Mouse (Mus musculus): Measurements from ENCODE around the gene Secisbp2. TPM values are rescaled to one million over a fixed set of nuclear protein-coding genes. Genes with fewer than 3 reads are reported as not detected.
"Not testable (repeated sequence)": the region's sequence is repeated elsewhere in the genome, so short reads cannot be mapped to it uniquely, and the experiment has no call there.

The Secisbp2 gene
- total RNA-seq, 4 experiments from 2014 or later, result 16.8 to 18.7 (median 17.9) TPM

- no peak for DNase-seq (ENCODE audit: low spot score in 2 of 2)
Measured at GRCm38 (mm10) chr13:51643924-51644828, 7.3 kb upstream of the Secisbp2 start.

GRCm38 (mm10) chr13:51644829-51645789 lies 6.4 kb upstream of the Secisbp2 start, which contains the start of gene Cks2:
Gene Cks2, plus strand, starts transcription at chr13:51645232.
- peak; percentile 86 to 98 for DNase-seq (ENCODE audit: low spot score in 2 of 2)

- no peak for DNase-seq (ENCODE audit: low spot score in 2 of 2)
Measured at GRCm38 (mm10) chr13:51645872-51646271, 5.6 kb upstream of the Secisbp2 start.

GRCm38 (mm10) chr13:51646362-51647027 lies 5.0 kb upstream of the Secisbp2 start:
- DNase-seq (ENCODE audit: low spot score in 2 of 2), result no peak

- no peak for DNase-seq (ENCODE audit: low spot score in 2 of 2)
Measured at GRCm38 (mm10) chr13:51647770-51648169, 3.7 kb upstream of the Secisbp2 start.

- DNase-seq (ENCODE audit: low spot score in 2 of 2), result no peak
Measured at GRCm38 (mm10) chr13:51648237-51648636, 3.3 kb upstream of the Secisbp2 start.

- no peak for DNase-seq (ENCODE audit: low spot score in 2 of 2)
Measured at GRCm38 (mm10) chr13:51649740-51650139, 1.8 kb upstream of the Secisbp2 start.

GRCm38 (mm10) chr13:51653159-51653558 lies 1.7 kb downstream of the Secisbp2 start:
- DNase-seq (ENCODE audit: low spot score in 2 of 2), result no peak

GRCm38 (mm10) chr13:51653961-51654360 lies 2.5 kb downstream of the Secisbp2 start:
- no peak for DNase-seq (ENCODE audit: low spot score in 2 of 2)

- DNase-seq (ENCODE audit: low spot score in 2 of 2), result no peak
Measured at GRCm38 (mm10) chr13:51656516-51657235, 5.2 kb downstream of the Secisbp2 start.

GRCm38 (mm10) chr13:51658094-51658493 lies 6.6 kb downstream of the Secisbp2 start:
- no peak for DNase-seq (ENCODE audit: low spot score in 2 of 2)

GRCm38 (mm10) chr13:51659573-51659972 lies 8.1 kb downstream of the Secisbp2 start:
- no peak for DNase-seq (ENCODE audit: low spot score in 2 of 2)

GRCm38 (mm10) chr13:51663561-51663960 lies 12.1 kb downstream of the Secisbp2 start:
- no peak for DNase-seq (ENCODE audit: low spot score in 2 of 2)

- DNase-seq (ENCODE audit: low spot score in 2 of 2), result not testable (repeated sequence)
Measured at GRCm38 (mm10) chr13:51668195-51668594, 16.7 kb downstream of the Secisbp2 start.

- DNase-seq (ENCODE audit: low spot score in 2 of 2), result no peak
Measured at GRCm38 (mm10) chr13:51676641-51677040, 25.1 kb downstream of the Secisbp2 start.

GRCm38 (mm10) chr13:51677041-51677440 lies 25.5 kb downstream of the Secisbp2 start:
- DNase-seq (ENCODE audit: low spot score in 2 of 2), result no peak

- DNase-seq (ENCODE audit: low spot score in 2 of 2), result no peak
Measured at GRCm38 (mm10) chr13:51677630-51678185, 26.2 kb downstream of the Secisbp2 start.

- no peak for DNase-seq (ENCODE audit: low spot score in 2 of 2)
Measured at GRCm38 (mm10) chr13:51678687-51679086, 27.2 kb downstream of the Secisbp2 start.

- no peak for DNase-seq (ENCODE audit: low spot score in 2 of 2)
Measured at GRCm38 (mm10) chr13:51679332-51679731, 27.8 kb downstream of the Secisbp2 start.

GRCm38 (mm10) chr13:51681076-51681475 lies 29.6 kb downstream of the Secisbp2 start:
- no peak for DNase-seq (ENCODE audit: low spot score in 2 of 2)
